Mouse (Mus musculus): ENCODE data around the gene Fam92b. TPM values are rescaled to one million over a fixed set of nuclear protein-coding genes. Genes with fewer than 3 reads are reported as not detected.

Gene Fam92b
- polyA plus RNA-seq, 1 experiment from 2014 or later = 2.1 TPM

- no peak overlapping the region for H3K4me2 ChIP-seq (replicated peaks; ENCODE audit: low read depth, low read length)
- H3K27ac ChIP-seq (ENCODE audit: low read depth, low read length) = no peak overlapping the region
- H3K4me3 ChIP-seq (ENCODE audit: low read depth, low read length) = no peak overlapping the region
- ATAC-seq (ENCODE audit: low FRiP score) (no peak), DNase-seq (ENCODE audit: low spot score) (no peak)
- no peaks in the 10 kb centered on the region for H3K4me1 ChIP-seq (replicated peaks; ENCODE audit: control insufficient read depth, insufficient read depth, low read length)
- H3K36me3 ChIP-seq (ENCODE audit: control insufficient read depth, insufficient read depth, low read length) = no peaks in the 10 kb centered on the region
- no peaks in the 10 kb centered on the region for H3K9me3 ChIP-seq (ENCODE audit: control insufficient read depth, low read length)
- no peak overlapping the region for H3K9ac ChIP-seq (ENCODE audit: low read depth, low read length)
- H3K27me3 ChIP-seq (ENCODE audit: control insufficient read depth, insufficient read depth, low read length) = peaks cover 21% of the 10 kb centered on the region
- WGBS = 78% methylated on average over 5 of the region's 5 CpGs
Observed at GRCm38 (mm10) chr8:120118847-120119246, 58.4 kb downstream of the Fam92b start.

- no peaks in the 10 kb centered on the region for H3K36me3 ChIP-seq (ENCODE audit: control insufficient read depth, insufficient read depth, low read length)
- H3K4me1 ChIP-seq (replicated peaks; ENCODE audit: control insufficient read depth, insufficient read depth, low read length) = no peaks in the 10 kb centered on the region
- WGBS = 89% methylated on average over 9 of the region's 9 CpGs
- H3K27me3 ChIP-seq (ENCODE audit: control insufficient read depth, insufficient read depth, low read length) = peaks cover 21% of the 10 kb centered on the region
- ATAC-seq (ENCODE audit: low FRiP score) = no peak
- no peak overlapping the region for H3K9ac ChIP-seq (ENCODE audit: low read depth, low read length)
- H3K4me2 ChIP-seq (replicated peaks; ENCODE audit: low read depth, low read length) = no peak overlapping the region
- no peak overlapping the region for H3K4me3 ChIP-seq (ENCODE audit: low read depth, low read length)
- DNase-seq (ENCODE audit: low spot score) = no peak
- no peaks in the 10 kb centered on the region for H3K9me3 ChIP-seq (ENCODE audit: control insufficient read depth, low read length)
- H3K27ac ChIP-seq (ENCODE audit: low read depth, low read length) = no peak overlapping the region
Observed at GRCm38 (mm10) chr8:120118162-120118561, 59.1 kb downstream of the Fam92b start.

GRCm38 (mm10) chr8:120116600-120116999, 60.7 kb downstream of the Fam92b start:
- Histone ChIP-seq H3K36me3 (ENCODE audit: control insufficient read depth, insufficient read depth, low read length) (no peaks in the 10 kb centered on the region), H3K4me3 (ENCODE audit: low read depth, low read length) (no peak overlapping the region), H3K4me1 (replicated peaks; ENCODE audit: control insufficient read depth, insufficient read depth, low read length) (no peaks in the 10 kb centered on the region; the same call in 1 of the 2 replicates), H3K27me3 (ENCODE audit: control insufficient read depth, insufficient read depth, low read length) (peaks cover 21% of the 10 kb centered on the region), H3K9me3 (ENCODE audit: control insufficient read depth, low read length) (no peaks in the 10 kb centered on the region), H3K9ac (ENCODE audit: low read depth, low read length) (no peak overlapping the region), H3K27ac (ENCODE audit: low read depth, low read length) (no peak overlapping the region), H3K4me2 (replicated peaks; ENCODE audit: low read depth, low read length) (no peak overlapping the region)
- no peak for ATAC-seq (ENCODE audit: low FRiP score)
- 74% methylated on average over 7 of the region's 7 CpGs for WGBS
- no peak for DNase-seq (ENCODE audit: low spot score)

Other genes with a start within 250 kb of the Fam92b start
- gene Crispld2, start 185.0 kb downstream of the Fam92b start, polyA plus RNA-seq (2014; fragmentation: Nextera tagmentation; extraction: Ambion mirVana) = 2.1 and 2.6 TPM in 2 replicates
- gene Zdhhc7, start 76.0 kb downstream of the Fam92b start, polyA plus RNA-seq (2014; fragmentation: Nextera tagmentation; extraction: Ambion mirVana) = 24.6 and 25.2 TPM in 2 replicates
- 9.8 and 11.2 TPM in 2 replicates for gene 6430548M08Rik, start 63.3 kb downstream of the Fam92b start, polyA plus RNA-seq (2014; fragmentation: Nextera tagmentation; extraction: Ambion mirVana)
- 16.5 and 17.8 TPM in 2 replicates for gene Gse1, start 51.0 kb upstream of the Fam92b start, polyA plus RNA-seq (2014; fragmentation: Nextera tagmentation; extraction: Ambion mirVana)